Mouse (Mus musculus) adrenal gland, adult 18-20 months (tissue): Measurements from ENCODE around the gene Hyal2. TPM values are rescaled to one million over a fixed set of nuclear protein-coding genes. Genes with fewer than 3 reads are reported as not detected.

Experiments
- DNase-seq, 2 experiments: peaks; one replicate each; pipeline ENCODE4 v3.0.0; 2021 to 2022; ENCODE audit warnings: low spot score in 2 of 2
- total RNA-seq, 2 experiments: library from RNA; stranded (reverse); gene quantifications; 1 replicate in 1 of 2; 2 replicates in 1 of 2; pipeline ENCODE4 v1.2.3; 2021

The Hyal2 gene
- total RNA-seq, 2 experiments from 2014 or later = 34.1 to 45.3 TPM

DNA sequence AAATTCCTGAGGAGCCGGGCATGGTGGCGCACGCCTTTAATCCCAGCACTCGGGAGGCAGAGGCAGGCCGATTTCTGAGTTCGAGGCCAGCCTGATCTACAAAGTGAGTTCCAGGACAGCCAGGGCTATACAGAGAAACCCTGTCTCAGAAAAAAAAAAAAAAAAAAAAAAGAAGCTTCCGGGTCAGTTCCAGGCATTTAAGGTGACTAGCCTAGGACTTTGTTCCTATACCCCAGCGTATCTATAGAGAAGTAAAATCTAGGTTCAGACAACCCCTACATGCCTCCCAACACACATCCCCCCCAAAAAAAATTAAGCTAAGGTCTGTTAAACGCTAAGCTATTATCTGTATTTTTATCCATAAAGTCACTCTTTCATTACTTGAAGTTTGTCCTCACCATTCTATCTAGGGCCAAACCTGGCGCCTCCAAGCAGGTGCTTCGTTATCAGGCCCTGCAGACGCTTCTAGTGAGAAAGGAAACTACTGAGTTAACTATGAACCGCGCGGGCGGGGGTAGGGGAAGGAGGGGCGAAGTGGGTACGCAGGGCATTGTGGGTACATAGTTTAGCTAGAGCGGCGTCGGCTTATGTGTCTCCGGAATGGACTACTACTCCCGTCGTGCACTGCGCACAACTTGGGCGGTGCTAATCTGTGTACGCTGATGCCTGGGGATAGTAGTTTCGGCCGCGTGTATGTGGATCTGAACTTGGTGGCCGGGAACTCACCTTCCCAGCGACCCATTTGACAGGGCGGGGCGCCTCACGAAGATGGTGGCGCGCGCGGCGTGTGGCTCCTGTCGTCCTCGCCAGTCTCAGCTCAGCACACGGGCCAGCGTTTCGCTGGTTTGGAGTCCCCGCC, 19.5 kb downstream of the Hyal2 start, which contains the start of gene Ifrd2:
TSS of gene Ifrd2 (plus strand) at position 669 of the 859 bp plus-strand sequence.
- peak; percentile 86 for DNase-seq

DNA sequence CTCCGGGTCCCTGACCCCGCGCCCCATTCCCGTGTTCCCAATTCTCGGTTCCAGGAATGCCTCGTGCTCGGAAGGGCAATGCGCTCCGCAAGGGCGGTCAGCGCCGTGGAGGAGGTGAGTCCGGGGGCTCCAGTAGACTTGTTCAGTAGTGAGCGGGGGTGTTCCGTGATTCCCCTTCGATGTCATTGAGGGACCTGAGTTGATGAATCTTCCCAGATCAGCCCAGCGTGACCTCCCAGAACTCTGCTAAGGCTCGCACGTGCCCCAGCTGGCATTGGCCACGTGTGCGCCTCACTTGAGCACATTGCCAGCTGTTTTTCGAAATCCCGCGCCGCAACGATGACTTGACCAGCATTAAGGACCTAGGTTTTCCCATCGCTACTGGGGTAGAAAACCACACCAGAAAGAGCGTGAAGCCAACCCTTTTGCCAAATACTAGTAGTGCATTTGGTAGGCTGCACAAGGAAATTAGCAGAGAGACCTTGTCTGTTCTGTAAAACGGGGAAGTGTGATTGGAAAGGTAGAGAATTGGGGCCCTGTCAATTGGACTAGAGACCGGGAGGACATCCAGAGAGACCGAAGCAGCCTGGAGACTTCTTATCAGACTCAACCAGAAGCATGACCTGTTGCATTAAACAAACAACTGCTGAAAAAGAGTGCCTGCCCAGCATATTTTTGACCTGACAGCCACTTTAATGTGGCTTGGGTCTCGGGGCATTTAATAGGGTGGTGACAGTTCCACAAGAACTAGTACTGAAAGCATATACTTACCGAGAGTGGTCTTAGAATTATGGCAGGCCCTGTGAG, 20.3 kb downstream of the Hyal2 start:
- no peak for DNase-seq

DNA sequence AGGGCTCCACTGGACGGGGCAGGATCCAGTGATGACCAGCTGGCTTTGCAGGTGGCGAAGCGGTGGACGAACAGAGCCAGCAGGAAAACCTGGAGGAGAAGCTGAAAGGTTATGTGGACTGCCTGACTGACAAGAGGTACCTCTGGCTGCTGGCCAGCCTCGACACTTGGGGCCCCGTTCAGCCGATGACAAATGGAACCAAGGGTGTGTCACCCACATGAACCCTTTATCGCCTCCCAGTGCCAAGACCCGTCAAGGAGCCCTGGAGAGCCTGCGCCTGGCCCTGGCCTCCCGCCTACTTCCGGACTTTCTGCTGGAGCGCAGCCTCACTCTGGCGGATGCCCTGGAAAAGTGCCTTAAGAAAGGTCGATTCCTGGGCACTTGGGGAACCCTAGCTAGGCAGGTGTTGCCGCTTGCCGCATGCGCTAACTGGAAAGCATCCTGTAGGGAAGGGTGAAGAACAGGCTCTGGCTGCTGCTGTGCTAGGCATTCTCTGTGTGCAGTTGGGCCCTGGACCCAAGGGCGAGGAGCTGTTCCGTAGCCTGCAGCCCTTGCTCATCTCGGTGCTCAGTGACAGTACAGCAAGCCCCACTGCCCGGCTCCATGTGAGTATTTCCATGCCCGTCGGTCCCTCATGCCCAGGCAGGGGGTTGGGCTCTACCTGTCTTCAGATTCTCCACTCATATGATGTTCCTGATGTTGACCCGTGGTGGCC, 22.5 kb downstream of the Hyal2 start:
- no peak for DNase-seq

DNA sequence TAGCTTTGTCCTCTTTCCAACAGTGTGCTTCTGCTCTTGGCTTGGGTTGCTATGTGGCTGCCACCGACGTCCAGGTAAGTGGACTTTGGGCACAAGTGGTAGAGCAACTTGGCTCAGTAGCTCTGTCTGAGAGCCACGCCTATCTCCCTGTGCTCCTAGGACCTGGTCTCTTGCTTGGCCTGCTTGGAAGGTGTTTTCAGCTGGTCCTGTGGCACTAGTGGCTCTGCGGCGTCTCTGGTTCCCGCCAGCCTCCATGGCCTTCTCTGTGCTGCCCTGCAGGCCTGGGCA, 23.0 kb downstream of the Hyal2 start:
- DNase-seq = no peak

DNA sequence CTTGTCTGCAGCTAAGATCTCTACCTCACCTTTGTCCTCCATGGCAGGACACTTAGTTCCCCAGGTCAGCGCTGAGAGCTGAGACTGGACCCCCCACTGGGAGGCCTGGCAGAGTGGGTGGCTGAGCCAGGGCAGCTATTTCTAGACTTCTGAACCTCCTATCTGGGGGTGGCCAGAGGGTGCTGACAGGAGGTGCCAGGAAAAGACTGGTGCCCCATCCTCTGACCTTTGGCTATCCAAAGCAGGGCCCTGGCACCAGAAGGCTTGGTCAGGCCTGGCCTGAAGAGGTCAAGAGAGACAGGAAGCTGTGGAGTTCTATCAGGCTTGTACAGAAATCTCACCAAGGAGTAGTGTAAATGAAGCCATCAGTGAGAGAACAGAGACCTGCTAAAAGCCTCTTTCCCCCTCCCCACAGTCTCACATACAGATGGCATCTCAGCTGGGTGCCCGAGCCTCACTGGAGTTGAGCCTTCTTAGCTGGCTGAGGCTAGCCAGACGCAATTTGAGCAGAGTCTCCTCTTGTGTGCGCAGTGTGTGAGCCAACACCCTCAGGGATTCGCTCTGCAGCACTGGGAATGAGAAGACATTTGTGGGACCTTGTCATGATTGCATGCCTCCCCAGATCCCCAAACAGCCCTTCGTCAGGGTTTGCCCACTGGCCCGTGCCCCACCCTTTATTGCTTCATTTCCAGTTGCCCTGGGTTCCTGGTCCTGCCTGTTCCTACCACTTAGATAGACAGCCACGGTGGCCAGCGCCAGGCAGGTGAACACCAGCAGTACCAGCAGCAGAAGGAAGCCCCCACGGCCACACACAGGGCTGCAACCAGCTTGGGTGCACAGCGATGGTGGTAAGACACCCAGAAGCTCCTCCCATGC, 25.6 kb downstream of the Hyal2 start:
- DNase-seq = no peak

DNA sequence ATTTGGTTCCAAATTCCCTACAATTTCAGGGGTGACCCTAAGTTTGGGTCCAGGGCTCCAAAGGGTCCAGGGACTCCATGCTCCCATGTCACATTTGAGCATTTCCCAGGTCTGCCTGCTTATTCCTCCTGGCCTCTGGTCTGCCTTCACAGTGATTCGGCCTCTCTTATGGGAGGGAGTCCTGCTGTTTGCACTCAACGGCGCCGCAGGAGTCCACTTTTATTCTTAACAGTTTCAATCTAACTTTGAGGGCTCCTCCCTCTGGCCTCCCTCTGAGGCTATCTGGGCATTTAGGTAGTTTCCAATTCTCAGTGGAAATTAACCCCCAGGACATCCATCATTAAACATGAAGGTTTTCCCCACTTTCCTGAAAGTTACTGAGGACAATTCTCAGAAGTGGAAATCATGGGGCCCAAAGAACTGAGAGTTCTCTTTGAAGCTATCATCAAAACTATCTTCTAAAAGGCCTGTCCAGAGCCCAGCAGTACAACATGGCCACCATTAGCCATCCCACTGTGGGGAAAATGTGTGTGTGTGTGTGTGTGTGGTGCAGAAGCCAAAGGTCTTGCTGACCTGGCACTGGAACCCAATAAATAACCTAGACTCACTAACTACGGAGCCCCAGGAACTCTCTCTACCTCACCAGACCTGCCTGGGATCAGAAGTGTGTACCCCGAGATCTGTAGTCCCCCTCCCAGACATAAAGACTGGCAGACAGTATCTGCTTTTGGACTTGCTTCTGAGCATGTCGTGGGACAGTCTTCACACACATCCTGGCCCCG, 26.7 kb downstream of the Hyal2 start:
- DNase-seq = no peak

DNA sequence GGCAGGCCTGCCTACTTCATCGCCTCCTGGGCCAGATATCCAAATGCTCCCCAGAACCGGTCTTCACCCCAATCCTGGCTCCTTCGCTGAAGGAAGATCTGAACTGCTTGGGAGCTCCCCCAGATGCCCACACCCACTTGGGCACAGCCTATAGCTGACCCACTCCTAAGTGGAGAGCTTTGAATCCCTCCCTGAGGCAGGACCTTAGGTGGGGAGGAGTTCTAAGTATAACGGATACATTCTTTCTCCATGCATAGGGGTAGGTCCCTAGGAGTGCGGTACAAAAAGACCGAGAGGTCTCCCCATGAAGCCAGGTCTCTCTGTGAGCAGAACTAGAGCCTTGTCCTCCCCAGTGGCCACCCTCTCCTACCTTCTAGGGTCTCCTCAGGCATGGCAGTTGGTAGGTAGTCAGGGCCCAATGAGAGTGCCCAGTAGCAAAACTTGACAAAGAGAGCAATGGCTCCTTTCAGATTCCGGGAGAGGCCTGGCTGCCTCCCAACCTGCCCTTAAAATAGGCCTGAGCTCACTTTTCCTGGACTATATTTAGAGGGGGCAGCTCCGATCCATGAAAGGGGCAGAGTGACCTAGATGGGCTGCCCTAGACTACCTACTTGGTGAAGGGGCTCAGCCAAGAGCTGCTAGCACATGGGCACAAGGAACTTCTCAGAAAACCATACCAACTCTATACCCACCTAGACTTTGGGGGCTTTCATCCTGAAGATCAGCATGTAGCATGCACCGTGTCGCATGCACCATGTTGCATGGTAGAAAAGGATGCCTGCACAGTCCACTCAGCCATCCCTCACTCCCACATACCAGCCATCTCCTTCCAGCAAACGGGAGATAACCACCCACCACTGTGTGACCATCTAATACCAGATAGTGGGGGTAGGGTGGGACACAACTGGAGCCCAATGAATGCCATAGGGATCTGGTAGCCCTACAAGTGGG, 29.1 kb downstream of the Hyal2 start:
- no peak for DNase-seq

DNA sequence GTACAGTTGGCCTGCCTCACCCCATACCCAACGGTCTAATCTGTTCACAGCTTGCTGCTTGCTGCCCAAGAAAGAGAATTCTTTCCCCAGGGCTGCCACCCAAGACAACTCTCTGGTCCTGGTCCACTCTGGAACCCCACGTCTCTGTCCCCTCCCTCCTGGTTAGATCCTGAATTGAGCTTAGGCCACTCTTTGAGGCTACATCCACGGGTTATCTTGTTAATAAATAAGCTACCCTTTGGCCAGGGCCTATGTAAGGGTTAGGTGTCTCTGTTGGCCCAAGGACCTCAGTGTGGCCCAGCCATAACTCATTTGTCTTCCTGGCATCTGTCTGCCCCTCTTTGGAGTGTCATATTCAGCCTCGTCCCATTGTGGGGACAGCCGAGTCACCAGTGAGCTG, 30.6 kb downstream of the Hyal2 start:
- DNase-seq = no peak

DNA sequence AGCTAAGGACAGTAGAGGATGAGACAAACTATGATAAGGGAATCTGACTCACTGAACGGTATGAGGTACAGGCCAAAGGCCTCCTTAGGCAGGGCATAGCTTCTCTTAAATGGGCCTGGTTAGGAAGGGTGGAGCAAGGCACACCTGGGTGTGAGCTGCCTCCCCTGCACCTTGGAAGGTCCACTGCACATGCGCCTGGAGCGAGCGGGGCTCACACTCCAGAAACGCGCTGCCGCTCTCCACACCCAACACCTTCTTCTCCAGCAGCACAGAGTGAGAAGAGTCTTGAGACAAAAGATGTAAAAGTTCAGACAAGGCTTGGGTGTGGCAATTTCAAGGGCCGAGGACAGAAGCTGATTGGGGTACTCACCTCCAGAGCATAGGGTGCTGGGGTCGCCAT, 31.7 kb downstream of the Hyal2 start:
- no peak for DNase-seq

DNA sequence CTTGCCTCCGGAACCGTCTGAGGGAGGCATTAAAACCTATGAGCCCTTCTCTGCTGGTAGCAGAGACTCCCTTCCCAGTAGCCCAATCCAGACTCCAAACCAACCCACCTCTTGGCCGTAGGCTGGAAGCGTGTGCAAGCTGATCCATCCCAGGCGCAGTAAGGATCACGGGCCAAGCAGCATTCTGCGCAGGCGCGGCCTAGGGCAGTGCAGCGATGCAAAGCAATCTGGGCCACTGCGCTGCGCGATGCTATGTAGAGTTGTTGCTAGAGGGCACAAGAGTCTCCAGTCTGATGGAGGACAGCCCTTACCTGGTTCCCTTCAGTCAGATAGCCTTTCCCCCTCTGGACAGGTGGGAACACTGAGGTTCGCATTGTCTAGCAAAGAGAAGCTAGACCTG, 32.1 kb downstream of the Hyal2 start:
- DNase-seq = no peak

DNA sequence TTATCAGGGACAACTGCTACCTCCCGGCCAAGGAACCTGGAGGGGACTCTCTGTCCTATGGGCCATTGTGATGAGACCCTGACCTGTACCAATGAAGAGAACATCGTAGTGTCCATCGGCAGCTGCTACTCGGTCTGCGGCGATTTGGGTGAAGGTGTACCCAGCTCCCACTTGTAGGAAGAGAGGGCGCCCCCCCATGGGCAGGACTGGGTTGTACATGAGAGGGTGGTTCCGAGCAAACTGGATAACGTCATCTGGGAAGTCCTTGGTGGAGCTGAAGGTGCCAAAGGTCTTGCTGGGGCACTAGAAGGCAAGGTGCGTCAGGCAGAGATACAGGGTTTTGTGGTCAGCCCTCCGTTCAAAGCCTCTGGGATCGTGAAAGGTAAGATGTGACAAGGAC, 33.0 kb downstream of the Hyal2 start:
- no peak for DNase-seq

DNA sequence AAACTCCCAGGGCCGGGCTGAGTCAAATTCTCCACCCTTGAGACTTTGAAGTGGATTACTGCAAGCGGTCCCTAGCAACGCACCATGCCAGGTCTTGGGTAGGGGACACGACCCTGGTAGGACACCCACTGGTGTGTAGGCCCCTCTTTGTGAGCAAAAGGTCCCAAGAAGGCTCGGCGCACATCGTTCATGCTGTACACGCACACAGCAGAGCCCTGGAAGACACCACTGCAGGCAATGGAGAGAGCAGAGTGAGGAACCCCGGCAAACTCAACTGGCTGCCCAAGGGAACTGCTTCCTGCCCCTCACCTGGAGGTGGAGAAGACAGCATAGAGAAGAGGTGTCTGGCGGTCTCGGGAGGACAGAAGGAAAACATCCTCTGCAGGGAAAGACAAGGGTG, 33.5 kb downstream of the Hyal2 start:
- DNase-seq = no peak

DNA sequence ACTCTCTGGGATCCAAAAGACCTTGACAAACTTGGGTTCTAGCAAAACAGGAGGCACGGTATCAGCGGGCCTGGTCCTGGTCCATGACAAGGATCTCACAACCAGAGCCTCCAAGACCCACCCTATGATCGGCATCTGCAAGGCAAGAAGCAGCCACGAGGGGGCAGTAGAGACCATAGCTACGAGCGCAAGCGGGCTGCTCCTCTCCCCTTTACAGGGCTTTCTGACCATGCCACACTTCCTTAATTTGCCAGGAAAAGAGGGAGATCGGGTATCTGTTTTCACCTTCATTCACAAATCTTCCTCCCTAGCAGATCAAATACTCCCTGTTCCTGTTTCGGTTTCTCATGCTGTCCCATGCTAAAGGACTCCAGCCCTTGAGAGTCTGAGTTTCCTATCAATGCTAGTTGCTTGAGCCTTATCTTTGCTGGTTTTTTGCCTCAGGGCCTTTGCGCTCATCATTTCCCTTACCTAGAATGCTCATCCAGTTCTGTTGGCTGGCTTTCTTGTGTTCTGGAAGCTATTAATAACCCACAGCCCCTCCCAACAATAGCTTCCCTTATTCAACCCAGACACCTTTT, 34.4 kb downstream of the Hyal2 start:
- peak; percentile 97 to 98 for DNase-seq

DNA sequence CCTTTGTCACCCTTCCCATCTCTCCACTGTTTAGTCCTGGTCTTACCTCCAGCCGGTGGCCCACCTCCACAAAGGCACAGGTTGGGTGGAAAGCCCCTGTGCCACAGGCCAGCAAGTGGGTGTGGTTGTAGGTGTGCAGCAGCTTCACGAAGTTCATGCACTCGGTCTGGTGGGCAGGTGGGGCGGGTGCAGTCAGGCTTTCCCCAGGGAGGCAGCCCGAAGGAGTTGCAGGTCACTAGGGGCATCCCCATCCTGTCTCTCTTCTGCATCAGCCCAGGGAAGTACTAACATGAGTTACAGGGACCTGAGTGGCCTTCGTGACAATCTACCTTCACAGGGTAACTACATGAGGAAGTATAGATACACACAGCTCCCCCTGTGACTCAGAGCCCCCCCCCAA, 35.5 kb downstream of the Hyal2 start:
- no peak for DNase-seq

DNA sequence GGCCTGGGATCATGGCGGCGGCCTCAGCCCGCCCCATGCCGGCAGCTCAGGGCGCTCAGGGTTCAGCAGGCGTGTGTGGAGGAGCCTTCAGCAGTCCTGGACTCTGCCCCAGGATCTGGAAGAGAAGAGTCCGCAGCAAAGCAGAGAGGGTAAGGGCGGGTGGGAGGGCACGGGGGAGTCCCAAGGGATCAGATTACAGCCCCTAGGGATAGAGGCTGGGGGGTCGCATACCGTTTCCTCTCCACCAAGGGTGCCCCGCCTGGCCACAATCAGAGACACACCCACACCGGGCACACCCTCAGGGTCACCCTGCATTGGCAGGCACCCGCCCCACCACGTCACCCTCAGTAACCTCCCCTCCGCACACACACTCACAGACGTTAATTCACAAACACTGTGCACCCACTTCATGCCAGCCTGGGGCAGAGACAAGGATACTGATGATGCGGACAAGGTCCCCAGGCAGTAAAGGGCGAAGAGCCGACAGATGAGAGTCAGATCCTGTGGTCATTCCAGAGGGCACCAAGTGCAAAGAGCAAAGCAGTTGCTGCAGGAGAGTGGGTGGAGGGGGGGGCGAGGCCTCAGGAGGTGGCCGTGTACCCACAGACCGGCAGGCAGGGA, 37.4 kb downstream of the Hyal2 start:
- no peak for DNase-seq

DNA sequence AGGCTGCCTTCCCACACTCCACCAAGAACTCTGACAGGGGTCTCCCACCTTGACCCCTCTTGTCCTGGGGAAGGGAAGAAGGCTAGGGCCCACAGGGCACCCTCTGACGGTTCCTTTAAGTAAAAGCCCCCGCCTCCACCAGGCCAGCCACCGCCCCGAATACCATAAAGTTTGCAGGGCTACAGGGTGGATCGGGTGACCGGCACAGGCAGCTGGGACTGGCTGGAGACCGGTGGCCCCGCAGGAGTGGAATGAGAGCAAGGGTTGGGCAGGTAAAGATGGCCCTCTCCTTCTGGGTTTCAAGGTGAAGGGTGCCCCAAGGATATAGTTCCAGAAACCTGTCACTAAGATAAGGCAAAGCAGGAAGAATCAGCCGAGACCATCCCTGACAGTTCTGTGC, 38.8 kb downstream of the Hyal2 start:
- DNase-seq = no peak

DNA sequence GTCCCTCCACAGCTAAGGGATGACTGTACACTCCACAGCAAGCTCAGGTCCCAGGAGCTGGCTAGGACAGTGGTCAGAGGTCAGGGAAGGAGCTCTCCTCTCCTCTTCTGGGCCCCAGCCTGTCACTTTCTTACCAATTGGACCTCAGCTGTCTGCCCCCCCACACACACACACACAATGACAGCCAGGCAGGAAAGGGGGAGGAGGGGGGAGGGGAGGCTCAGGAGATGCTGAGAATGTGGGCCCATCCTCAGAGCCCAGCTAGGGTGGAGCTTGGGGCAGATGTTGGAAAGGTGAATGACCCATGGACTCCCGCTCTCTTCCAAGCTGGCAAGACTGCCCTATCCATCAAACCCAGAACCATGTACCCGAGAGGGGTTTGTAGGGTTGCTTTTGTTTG, 39.3 kb downstream of the Hyal2 start:
- no peak for DNase-seq

DNA sequence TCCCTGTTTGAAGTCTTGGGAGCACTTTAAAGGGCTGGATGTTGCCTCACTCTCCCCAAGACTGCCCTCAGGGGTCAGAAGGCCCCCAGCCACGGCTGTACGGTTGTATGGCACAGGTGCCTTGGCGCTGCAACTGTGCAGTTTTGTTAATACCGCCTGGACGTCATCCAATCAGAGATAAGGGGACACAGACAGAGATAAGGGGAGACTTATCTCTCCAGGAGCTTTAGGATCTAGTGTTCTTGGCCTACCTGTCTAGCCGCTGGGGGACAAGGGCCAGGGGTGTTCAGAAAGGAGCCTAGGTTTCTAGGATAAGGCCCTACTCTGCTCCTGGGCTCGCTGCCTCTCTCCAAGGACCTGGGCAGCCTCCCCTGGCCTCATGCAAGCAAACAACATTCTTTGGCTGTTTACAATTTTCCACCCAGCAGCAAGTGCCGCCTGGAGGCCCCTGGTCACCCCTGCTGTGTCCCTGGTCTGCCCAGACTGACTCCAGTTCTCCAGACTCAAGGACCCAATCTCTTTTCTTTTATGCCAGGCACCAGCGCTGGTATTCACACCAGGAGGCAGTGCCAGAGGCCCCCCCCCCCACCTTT, 40.0 kb downstream of the Hyal2 start:
- DNase-seq = no peak
